Mouse (Mus musculus) liver, adult 2 months (tissue): ENCODE measurements around the gene 2410137M14Rik. TPM values are rescaled to one million over a fixed set of nuclear protein-coding genes. Genes with fewer than 3 reads are reported as not detected.
A peak's percentile ranks its signal among the peaks of the same experiment; 100 is the strongest.

Experiments
- DNase-seq: peaks from one replicate; pipeline ENCODE4 v3.0.0-alpha.2; 2011; ENCODE audit warnings: low read depth, low spot score; ENCODE audit errors: extremely low read depth
- H3K27ac ChIP-seq: fragments of 200-500 bp; replicated peaks from 2 replicates; pipeline ENCODE4 v1.5.1; 2012; ENCODE audit warnings: low read depth, mild to moderate bottlenecking, control low read depth, inconsistent platforms, low read length; ENCODE audit not compliant: insufficient read depth
- H3K27me3 ChIP-seq: fragments of 200-500 bp; 2 replicates; pipeline ENCODE4 v1.6.1; 2012; ENCODE audit warnings: mild to moderate bottlenecking, moderate library complexity, low read length, inconsistent platforms; ENCODE audit not compliant: control insufficient read depth, insufficient read depth
- H3K36me3 ChIP-seq: fragments of 200-500 bp; 2 replicates; pipeline ENCODE4 v1.6.1; 2012; ENCODE audit warnings: low read length, inconsistent platforms; ENCODE audit not compliant: control insufficient read depth, insufficient read depth
- H3K4me1 ChIP-seq: fragments of 200-500 bp; 2 replicates; pipeline ENCODE4 v1.6.1; 2011; ENCODE audit warnings: low read length; ENCODE audit not compliant: control insufficient read depth, insufficient read depth
- H3K4me3 ChIP-seq: fragments of 200-500 bp; 2 replicates; pipeline ENCODE4 v1.5.1; 2011; ENCODE audit warnings: low read depth, mild to moderate bottlenecking, control low read depth, low read length, moderate library complexity; ENCODE audit not compliant: insufficient read depth
- H3K79me2 ChIP-seq: fragments of 200-500 bp; 2 replicates; pipeline ENCODE4 v1.6.1; 2012; ENCODE audit warnings: inconsistent platforms, mild to moderate bottlenecking, low read length, moderate library complexity; ENCODE audit not compliant: control insufficient read depth, insufficient read depth
- H3K9ac ChIP-seq: fragments of 200-500 bp; 2 replicates; pipeline ENCODE4 v1.6.1; 2012; ENCODE audit warnings: low read depth, mild to moderate bottlenecking, control low read depth, inconsistent platforms, low read length
- CTCF ChIP-seq: fragments of 200-500 bp; IDR thresholded peaks from 2 replicates; pipeline ENCODE4 v1.5.1; 2011; ENCODE audit warnings: low read depth, low read length, control low read depth
- POLR2A ChIP-seq: fragments of 200-500 bp; IDR thresholded peaks from 2 replicates; pipeline ENCODE4 v1.6.1; 2011; ENCODE audit warnings: low read length, control low read depth; ENCODE audit not compliant: insufficient read depth; ENCODE audit errors: extremely low read depth
- WGBS: fragments of 180-500 bp; shearing (Covaris S2); methylation state at CpG from one replicate; pipeline ENCODE4 v1.1.7; 2018; 5-methylcytosine and 5-hydroxymethylcytosine counted together
- polyA plus RNA-seq: library from polyadenylated mRNA; depleted of rRNA; stranded (reverse); fragments of >200 nt; gene quantifications from 2 replicates; pipeline ENCODE4 v1.2.3, GENCODE M21; 2012
- total RNA-seq: library from RNA; depleted of rRNA; stranded (reverse); fragments of >200 nt; gene quantifications from 2 replicates; pipeline ENCODE4 v1.2.3, GENCODE M21; 2014

2410137M14Rik gene
- total and polyA plus RNA-seq, 2 experiments = not detected

DNA sequence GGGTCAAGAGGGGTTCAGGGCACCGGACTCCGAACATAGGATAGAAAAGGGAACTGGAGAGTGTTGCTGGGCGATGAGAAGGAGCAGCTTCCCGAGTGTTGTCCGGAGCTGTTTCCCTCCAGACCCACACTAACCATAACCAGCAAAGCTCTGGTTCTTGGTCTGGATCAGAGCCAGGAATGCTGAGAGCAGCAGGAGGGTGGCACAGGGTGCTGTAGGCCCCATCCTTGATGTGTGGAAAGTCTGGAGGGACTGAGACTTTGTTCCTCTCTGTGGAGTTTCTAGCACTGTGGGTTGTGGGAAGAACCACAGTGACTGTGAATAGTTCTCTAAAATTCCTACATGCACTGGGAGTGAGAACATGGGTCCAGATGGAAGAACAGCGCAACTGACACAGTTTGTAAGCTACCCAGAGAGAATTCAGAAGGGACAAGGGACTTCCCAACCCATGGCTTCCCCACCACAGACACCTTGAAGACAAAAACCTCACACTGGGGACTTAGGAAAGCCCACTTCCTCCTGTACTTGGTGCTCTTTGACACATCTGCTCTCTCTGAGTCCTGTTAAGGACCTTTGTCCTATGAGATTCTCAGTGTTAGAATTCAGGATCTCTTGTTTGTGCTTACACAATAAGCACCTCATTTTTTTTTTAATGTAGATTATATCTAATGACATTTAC is 9.7 kb downstream of the 2410137M14Rik start:
- Histone ChIP-seq H3K36me3 (no peaks in the 10 kb centered on the region), H3K4me3 (no peak overlapping the region), H3K9ac (no peak overlapping the region), H3K4me1 (no peaks in the 10 kb centered on the region), H3K27ac (no peak overlapping the region), H3K27me3 (no peaks in the 10 kb centered on the region), H3K79me2 (no peaks in the 10 kb centered on the region)
- DNase-seq = no peak
- 92% methylated on average over 6 of the region's 6 CpGs for WGBS
- TF ChIP-seq CTCF (no peak), POLR2A (no peak)

DNA sequence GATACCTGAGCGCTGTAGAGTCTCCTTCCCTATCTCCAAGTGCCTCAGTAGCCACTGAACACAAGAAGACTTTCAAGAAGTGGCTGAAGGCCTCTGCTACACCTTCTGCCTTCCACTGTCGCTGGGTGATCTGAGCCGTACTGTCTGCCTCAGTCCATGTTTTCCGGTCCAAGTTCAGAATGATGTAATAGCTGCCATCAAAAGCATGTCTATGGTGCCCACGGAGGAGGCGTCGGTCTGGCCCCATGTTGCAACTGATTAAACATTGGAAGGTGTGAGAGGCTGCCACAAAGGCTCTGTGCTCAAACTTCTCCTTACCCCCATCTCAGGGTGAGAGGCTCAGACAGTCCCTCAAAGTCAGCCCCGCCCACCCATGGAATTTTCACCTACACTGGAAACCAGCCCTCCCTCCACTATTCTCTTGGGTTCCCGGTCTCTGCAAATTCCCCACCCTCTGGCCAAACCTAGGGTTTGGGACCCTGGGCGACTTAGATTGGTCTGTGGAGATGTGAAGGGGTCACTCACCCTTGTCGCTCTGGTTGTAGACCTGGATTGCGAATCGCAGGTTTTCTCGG is 10.6 kb downstream of the 2410137M14Rik start:
- H3K4me1 ChIP-seq = no peaks in the 10 kb centered on the region
- TF ChIP-seq POLR2A = no peak
- TF ChIP-seq CTCF = no peak
- no peak overlapping the region for H3K4me3 ChIP-seq
- H3K79me2 ChIP-seq = no peaks in the 10 kb centered on the region
- peak; percentile 67 for DNase-seq
- peaks cover 2% of the 10 kb centered on the region; the same call in 1 of the 2 replicates for H3K36me3 ChIP-seq
- no peaks in the 10 kb centered on the region for H3K27me3 ChIP-seq
- WGBS = 59% methylated on average over 14 of the region's 14 CpGs
- H3K27ac ChIP-seq = no peak overlapping the region
- H3K9ac ChIP-seq = no peak overlapping the region

DNA sequence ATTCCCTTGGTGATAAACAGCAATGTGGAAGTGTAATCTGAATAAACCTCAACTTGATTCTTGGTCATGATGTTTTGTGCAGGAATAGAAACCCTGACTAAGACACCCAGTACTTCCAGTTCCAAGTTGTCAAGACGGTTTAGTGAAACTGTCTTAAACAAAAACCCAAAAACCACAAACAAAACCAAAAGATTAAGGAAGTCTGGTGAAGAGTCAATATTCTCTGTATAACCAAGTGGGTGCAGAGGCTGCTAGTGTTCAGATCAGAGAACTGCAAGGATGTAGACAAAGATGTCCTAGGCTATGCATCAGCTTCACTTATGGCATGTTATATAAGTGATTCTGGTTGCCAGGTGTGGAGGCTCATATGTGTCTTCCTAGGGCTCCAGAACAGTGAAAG is 14.2 kb downstream of the 2410137M14Rik start:
- H3K79me2 ChIP-seq = no peaks in the 10 kb centered on the region
- H3K27me3 ChIP-seq = no peaks in the 10 kb centered on the region
- no peaks in the 10 kb centered on the region for H3K4me1 ChIP-seq
- no peak overlapping the region for H3K27ac ChIP-seq
- WGBS = 90% methylated on average over 1 of the region's 1 CpGs
- no peak overlapping the region for H3K4me3 ChIP-seq
- peaks cover 14% of the 10 kb centered on the region for H3K36me3 ChIP-seq
- DNase-seq = peak; percentile 7
- TF ChIP-seq POLR2A (no peak), CTCF (no peak)
- H3K9ac ChIP-seq = no peak overlapping the region

DNA sequence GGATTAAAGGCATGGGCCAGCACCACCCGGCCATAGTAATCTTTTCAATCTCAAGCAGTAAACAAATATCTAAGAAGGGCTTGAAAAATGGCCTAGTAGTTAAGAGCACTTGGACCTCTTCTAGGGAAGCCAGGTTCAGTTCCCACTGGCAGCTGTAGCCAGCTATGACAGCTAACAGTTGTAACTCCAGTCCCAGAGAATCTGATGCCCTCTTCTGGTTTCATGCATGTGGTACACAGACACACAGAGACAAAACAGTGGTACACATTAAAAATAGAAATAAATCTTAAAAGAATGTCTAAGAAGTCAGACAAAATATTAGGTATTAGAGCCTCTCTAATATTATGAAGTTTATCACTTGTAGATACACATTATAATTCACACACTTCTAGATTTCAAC is 19.9 kb downstream of the 2410137M14Rik start:
- H3K79me2 ChIP-seq = no peaks in the 10 kb centered on the region; the same call in 1 of the 2 replicates
- H3K4me3 ChIP-seq = no peak overlapping the region
- H3K4me1 ChIP-seq = peaks cover 8% of the 10 kb centered on the region
- peak; percentile 5 for DNase-seq
- H3K9ac ChIP-seq = no peak overlapping the region
- H3K27ac ChIP-seq = no peak overlapping the region
- TF ChIP-seq POLR2A (no peak), CTCF (no peak)
- no peaks in the 10 kb centered on the region for H3K27me3 ChIP-seq
- 70% methylated on average over 1 of the region's 1 CpGs for WGBS
- H3K36me3 ChIP-seq = peaks cover 20% of the 10 kb centered on the region

DNA sequence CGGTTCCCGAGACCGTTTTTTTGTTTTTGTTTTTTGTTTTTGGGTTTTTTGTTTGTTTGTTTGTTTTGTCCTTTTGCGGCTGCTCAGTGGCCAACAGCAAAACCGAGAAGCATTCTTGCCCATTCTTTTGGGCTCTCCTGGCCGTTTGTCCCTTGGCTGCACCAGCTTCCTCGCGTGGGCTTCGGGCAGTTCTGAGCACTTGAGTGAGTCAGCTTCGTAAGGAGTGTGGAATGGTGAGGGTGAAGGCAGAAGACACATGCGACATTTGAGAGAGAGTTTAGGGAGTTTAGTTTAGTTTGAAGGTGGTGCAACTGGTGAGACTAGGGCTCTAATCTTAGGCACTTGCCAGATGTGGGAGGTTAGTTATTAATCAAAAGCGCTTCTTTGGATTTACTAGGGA is 22.2 kb downstream of the 2410137M14Rik start:
- peak; percentile 33 for DNase-seq
- no peaks in the 10 kb centered on the region; the same call in 1 of the 2 replicates for H3K79me2 ChIP-seq
- WGBS = 6% methylated on average over 12 of the region's 12 CpGs
- peaks cover 12% of the 10 kb centered on the region; the same call in 1 of the 2 replicates for H3K36me3 ChIP-seq
- H3K27me3 ChIP-seq = no peaks in the 10 kb centered on the region
- peak overlapping the region; percentile 82 for H3K9ac ChIP-seq
- H3K4me1 ChIP-seq = peaks cover 8% of the 10 kb centered on the region
- peak overlapping the region; percentile 70 for H3K4me3 ChIP-seq
- peak overlapping the region; percentile 64 for H3K27ac ChIP-seq
- no peak for TF ChIP-seq CTCF
- TF ChIP-seq POLR2A = no peak

DNA sequence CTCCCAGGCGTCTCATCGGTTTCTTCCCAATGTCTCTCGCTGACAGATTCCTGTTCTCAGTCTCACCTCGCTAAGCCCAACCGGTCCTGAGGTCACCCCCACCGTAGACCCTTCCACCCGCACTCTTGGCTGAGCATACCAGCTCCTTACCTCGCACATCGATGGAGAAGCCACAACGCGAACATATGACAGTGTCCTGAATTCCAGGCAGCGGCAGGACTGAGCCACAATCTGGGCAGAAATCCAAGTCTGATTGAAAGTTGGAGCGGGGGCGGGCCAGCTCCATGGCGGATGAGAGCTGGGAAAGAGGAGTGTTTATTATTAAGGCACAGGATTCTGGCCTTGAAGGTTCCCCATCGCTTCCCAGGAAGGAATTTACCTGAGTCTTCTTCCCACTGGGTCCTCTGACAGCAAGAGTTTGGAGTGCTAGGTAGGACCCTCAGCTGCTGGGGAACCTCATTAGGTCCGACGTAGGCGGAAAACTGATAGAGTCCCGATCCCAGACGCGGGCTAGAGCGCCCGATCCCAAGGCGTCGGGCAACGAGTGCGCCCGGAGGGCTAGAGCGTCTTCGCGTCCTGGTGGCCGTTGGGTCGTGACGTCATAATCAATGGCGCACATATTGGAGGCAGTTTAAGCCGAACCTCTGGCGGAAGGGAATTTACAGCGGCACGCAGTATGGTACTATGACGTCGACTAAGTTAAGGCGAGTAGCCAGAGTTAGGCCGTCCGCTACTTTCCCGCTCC is 22.9 kb downstream of the 2410137M14Rik start, which contains the start of the genes Znrd1 and Znrd1as:
TSS of gene Znrd1 (minus strand) at position 561 of the 745 bp plus-strand sequence.
TSS of gene Znrd1as (plus strand) at position 594 of the 745 bp plus-strand sequence.
- peaks cover 8% of the 10 kb centered on the region for H3K4me1 ChIP-seq
- peaks cover 9% of the 10 kb centered on the region; the same call in 1 of the 2 replicates for H3K36me3 ChIP-seq
- peak within 1 kb of the TSS; percentile 70 for H3K4me3 ChIP-seq
- TF ChIP-seq POLR2A = peak; percentile 51; the same call in 1 of the 2 replicates
- no peak for TF ChIP-seq CTCF
- peak within 1 kb of the TSS; percentile 82 for H3K9ac ChIP-seq
- under 1% methylated on average over 46 of the region's 46 CpGs for WGBS
- no peaks in the 10 kb centered on the region for H3K27me3 ChIP-seq
- peak; percentile 94 for DNase-seq
- H3K79me2 ChIP-seq = no peaks in the 10 kb centered on the region; the same call in 1 of the 2 replicates
- peak within 1 kb of the TSS; percentile 80 for H3K27ac ChIP-seq
